Mouse (Mus musculus) gonadal fat pad, adult 2 months (tissue): ENCODE data around the gene Srgap3. TPM values are rescaled to one million over a fixed set of nuclear protein-coding genes. Genes with fewer than 3 reads are reported as not detected.

Experiments
- DNase-seq: peaks from one replicate; pipeline ENCODE4 v3.0.0-alpha.2; 2012; ENCODE audit warnings: low read depth
- polyA plus RNA-seq: library from polyadenylated mRNA; depleted of rRNA; stranded (reverse); fragments of >200 nt; gene quantifications from 2 replicates; pipeline ENCODE4 v1.2.3, GENCODE M21; 2012

Gene Srgap3
- polyA plus RNA-seq, 1 experiment: 2.6 TPM

DNA sequence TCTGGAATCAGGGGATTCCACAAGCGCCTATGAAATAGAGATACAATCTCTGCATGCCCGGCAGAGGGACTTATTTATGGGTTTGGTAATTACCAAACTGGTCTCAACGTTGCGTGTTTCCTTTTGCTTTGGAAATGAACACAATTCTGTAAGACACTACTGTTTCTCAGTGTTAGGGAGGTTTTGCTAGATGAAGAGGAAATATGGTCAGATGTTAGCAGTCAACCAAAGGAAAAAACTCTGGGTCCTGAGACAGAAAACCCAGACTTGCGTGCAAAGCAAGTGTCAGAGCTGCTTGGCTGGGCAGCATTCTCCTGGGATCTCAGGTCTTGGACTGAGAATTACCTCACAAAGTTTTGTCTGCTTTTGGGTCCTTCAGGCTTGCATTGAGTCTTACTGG, 34.5 kb downstream of the Srgap3 start:
- no peak for DNase-seq

GRCm38 (mm10) chr6:112909711-112910110, 37.4 kb downstream of the Srgap3 start:
- DNase-seq: no peak

- no peak for DNase-seq
These were observed 39.0 kb downstream of the Srgap3 start for GRCm38 (mm10) chr6:112907887-112908584.

DNA sequence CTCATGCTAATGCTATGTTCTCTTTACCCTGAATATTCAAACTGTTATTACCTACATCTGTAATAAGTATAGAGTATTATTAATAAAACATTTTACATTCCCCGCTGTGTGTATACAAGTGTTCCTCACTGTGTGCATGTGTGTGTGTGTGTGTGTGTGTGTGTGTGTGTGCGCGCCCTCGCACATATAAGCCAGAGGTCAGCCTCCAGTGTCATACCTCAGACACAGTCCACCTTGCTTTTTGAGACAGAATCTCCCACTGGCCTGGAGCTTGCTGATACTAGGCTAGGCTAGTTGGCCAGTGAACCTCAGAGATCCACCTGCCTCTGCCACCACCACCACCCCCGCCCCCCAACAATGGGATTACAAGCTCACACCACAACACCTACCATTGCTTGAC, 43.3 kb downstream of the Srgap3 start:
- DNase-seq: no peak

DNA sequence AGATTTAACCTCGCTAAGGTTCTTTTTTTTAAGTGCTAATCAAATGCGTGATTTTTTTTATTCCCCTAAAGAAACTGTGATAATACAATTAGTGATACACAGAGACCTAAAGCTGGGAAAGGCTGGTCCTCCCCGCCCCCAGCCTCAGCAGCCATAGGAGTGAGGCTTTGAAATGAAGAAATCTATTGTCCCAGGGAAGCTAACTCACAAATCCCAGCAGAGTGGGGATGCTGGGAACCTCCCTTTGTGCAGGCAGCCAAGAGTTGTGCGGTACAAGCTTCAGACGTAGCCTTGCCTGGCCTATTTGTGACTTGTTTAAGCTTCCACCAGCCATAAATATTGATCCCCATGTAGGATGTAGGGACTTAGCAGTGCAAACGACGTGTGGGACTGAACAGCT, 43.8 kb downstream of the Srgap3 start:
- DNase-seq: no peak

DNA sequence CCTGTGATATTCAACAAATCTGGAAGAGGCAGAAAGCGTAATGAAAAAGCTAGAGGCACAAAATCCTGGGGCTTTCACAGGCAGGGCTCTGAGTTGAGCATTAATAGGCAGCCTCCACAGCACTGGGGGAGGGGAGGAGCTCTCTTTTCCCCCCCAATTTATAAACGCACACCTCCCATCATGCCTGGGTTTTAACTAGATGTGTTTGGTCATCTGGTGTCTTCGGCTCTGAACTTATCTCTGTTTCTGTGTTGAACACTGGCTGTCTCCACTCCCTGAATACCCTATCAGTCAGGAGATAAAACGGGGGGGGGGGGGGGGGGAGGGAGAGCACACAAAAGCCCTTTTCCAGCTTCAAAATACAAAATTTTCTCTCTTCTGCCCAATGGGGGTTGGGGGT, 44.3 kb downstream of the Srgap3 start:
- no peak for DNase-seq

GRCm38 (mm10) chr6:112900306-112900705, 46.8 kb downstream of the Srgap3 start:
- DNase-seq: no peak

GRCm38 (mm10) chr6:112899711-112900110, 47.4 kb downstream of the Srgap3 start:
- no peak for DNase-seq

DNA sequence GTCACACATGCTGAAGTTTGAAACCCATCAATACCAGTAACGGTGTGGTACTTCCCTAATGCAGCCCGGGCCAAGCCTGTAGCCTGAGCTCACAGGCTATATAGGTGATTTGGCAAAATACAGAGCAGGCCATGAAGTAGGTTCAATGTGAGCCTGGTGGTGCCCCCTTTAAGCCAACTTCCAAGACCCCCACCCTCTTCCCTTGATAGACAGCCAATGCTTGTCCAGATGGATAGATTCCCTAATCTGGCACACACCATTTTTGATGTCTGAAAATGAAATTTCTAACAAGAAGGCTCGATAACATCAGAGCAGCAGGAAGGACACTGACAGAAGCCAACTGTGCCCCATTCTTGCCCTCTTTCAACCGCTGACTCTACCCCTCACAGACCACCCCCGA, 47.8 kb downstream of the Srgap3 start:
- DNase-seq: no peak

DNA sequence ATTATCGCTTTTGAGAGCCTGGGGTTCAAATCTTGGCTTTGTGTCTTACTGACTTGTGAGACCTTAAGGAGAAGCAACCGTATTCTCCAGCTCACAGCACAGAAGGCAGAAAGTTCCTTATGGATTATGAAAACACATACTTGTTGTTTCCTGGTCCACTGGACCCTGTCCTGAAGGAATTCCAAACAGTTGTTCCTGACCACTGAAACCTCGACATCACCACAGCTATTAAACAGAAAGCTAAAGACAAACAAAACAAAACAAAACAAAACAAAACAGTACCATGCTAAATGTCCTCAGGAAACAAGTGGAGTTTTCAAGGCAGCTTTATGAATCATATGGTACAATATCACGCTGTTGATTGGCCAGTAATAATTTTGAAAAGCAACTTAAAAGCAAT, 48.6 kb downstream of the Srgap3 start:
- no peak for DNase-seq

GRCm38 (mm10) chr6:112896372-112896771, 50.7 kb downstream of the Srgap3 start:
- no peak for DNase-seq

- no peak for DNase-seq
These were observed 56.7 kb downstream of the Srgap3 start for GRCm38 (mm10) chr6:112890331-112890751.

- DNase-seq: no peak
These were observed 63.4 kb downstream of the Srgap3 start for GRCm38 (mm10) chr6:112883588-112884135.

GRCm38 (mm10) chr6:112880048-112880534, 67.0 kb downstream of the Srgap3 start:
- no peak for DNase-seq

DNA sequence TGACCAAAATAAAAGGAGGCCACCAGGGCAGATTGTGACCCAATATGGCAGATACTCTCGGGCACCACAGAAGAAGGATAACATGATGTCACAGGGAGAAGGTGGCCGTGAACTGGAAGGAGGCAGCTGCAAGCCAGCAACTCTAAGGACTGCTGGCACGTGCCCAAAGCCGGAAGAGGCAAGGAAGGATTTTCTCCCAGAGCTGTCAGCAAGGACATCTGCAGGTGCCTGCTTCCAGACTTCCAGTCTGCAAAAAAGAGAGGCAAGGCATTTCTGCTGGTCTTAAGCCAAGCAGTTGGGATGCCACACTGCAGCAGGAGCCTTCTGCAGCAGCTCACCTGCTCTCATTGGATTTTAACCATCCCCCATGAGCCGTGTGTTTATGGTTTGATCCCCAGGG, 67.9 kb downstream of the Srgap3 start:
- no peak for DNase-seq

DNA sequence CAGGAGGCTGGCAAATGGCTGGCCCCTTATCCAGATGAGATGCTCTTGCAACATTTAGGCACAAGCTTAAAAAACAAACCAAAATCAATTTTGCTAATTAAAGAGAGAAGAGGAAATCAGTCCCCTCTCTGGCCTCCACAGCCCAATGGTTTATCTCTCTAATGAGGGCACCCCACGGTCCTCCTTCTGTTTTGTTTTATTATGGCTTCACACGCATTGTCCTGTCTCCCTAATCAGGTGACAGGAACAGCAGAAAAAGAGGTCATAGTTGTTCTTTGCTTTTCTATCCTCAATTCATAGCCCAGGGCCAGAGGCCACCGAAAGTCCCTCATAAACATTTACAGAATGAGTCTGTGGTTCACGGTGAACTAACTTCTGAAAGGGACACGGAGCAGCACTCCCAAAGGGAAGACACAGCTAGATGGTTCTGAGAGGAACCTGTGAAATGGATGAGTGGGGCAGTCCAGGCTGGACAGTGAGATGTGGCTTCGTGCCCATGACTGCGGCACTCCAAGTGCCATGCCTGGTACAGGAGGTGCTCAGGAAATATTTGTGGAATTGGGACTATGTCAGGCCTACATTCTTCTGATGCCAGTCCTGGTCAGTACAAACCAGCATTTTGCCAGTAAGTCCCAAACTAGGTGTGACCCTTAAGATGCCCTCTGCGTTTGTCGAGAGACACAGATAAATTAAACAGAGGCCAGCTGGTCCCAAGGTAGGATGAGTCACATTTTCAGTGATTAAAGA, 73.8 kb downstream of the Srgap3 start:
- DNase-seq: no peak

DNA sequence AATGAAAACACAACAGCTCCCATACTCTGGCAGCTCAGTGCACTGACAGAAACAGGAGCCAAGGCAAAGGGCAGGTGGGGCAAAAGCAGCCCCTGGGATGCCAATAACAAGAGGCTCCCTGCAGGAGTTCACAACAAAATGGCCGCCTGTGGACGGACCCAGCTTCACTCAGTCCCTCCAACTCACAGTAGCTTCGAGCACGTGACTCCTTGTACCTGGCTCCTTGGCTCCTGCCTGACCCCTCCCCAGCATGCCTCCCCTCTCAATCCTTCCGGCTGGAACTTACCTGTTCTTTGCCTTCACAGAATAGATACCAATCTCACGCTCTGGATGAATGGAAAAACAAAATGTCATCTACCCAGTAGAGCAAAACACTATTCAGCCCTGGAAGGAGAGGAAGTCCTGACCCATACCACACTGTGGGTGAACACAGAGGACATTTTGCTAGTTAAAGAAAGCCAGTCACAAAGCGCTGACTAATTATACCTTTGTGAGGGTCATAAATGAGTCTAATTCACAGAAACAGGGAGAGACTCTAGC, 75.8 kb downstream of the Srgap3 start:
- DNase-seq: no peak

DNA sequence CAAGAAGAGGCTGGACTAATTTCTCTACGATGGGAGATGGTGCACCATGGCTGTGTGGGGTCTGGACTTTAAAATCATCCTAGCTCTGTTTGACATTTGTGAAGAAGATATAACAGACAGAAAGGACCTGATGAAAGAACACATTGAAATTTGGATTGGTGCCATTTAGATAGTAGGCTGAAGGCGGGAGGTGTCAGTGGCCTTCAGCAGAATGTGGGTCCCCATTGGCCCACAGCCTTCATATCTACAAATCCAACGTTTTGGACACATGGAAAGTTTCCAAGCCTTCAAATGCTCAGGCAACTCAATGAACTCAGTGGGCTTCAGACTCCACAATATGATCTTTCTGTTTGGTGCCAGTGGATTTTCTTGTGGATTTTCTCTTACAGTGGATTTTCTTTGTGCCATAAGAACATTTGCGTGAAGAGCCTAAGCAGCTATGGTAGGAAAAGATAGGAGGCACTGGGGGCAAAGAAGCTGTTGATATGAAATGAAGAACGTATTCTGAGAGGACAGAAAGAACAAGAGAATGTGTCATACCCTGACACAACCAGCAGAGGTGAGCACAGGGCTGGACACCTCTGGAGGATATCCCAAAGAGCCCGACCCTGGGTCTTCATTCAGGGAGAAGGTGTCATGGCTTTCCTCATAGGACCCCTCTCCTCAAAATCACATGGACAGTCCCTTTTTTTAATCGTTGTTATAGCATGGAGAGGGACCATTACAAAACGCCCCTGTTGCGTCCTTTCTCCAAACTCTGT, 78.7 kb downstream of the Srgap3 start:
- DNase-seq: no peak

- no peak for DNase-seq
These were observed 81.0 kb downstream of the Srgap3 start for GRCm38 (mm10) chr6:112866096-112866495.

- no peak for DNase-seq
These were observed 82.0 kb downstream of the Srgap3 start for GRCm38 (mm10) chr6:112865021-112865531.

GRCm38 (mm10) chr6:112862465-112862864, 84.6 kb downstream of the Srgap3 start:
- DNase-seq: no peak
